Mouse (Mus musculus): ENCODE results near the gene Adamts12. TPM values are rescaled to one million over a fixed set of nuclear protein-coding genes. Genes with fewer than 3 reads are reported as not detected.

Gene Adamts12
- polyA plus RNA-seq, 1 experiment from 2014 or later: 0.89 TPM

DNA sequence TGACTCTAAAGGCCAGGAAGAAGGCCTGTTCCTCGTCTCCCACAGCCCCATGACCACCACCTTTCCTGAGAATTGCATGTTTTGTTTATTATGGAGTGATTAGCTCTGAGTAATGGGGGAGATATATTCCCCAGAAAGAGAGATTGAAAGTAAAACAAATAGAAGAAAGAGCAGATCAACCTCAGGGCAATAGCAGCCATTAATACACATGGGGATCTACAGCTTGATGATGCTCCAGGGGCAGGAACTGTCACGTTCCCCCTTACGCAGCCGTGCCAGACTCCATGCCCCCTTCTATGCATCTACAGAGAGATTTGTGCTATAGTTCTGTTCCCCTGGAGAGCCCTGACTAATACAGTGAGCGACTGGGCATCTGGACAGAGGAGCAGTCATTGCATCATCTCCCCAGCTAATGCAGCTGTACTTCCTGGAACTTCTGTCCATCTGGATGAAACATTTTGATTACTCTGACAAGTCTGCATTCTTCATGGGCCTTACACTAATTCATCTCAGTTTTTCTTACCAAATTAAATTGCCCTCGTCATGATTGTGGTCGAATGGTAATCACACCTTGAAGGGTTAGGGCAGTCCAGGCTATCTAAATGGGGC, 306.0 kb downstream of the Adamts12 start:
- no peak for DNase-seq (ENCODE audit: extremely low spot score, low spot score)
- WGBS: 93% methylated on average over 7 of the region's 7 CpGs
- no peak overlapping the region for H3K4me3 ChIP-seq
- H3K27me3 ChIP-seq (ENCODE audit: poor library complexity, severe bottlenecking): no peaks in the 10 kb centered on the region
- H3K4me1 ChIP-seq: 0 out of 2 replicates have a peak, but pooled peaks cover 6% of the 10 kb centered on the region
- H3K27ac ChIP-seq: no peak overlapping the region
- H3K9me3 ChIP-seq: no peaks in the 10 kb centered on the region
- no peaks in the 10 kb centered on the region for H3K36me3 ChIP-seq (replicated peaks)

DNA sequence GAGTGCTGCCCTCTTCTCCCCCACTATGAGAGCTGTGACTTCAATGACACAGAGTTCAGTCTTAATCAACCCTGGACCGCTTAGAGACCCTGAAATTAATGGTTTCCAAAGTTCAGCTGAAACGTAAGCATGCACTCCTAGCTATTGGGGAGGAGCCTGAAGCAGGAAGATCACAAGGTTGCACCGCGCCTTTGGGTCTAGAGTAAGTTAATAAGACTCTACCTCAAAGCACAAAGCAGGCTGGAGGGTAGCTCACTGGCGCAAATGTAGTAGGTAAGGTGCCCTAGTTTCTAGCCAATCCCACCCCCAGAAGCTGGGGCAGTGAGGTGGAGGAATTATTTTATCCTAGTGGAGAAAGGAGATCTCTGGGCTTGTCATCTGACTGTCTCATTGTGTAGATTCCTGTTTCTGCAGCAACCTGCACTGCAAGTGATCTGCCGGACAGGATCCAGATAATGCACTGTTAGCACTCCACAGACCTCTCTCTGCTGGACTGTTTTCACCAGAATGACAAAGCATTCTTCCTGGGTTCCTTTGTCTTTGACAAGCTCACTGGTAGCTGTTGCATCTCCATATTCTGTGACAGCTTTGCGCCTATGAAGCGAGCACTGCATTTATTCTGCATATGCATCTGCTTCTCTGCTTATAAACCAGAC, 315.0 kb downstream of the Adamts12 start:
- H3K4me3 ChIP-seq: no peak overlapping the region
- H3K4me1 ChIP-seq: 0 out of 2 replicates have a peak, but pooled peaks cover 6% of the 10 kb centered on the region
- WGBS: 87% methylated on average over 8 of the region's 8 CpGs
- H3K36me3 ChIP-seq (replicated peaks): peaks cover 23% of the 10 kb centered on the region
- H3K9me3 ChIP-seq: no peaks in the 10 kb centered on the region
- H3K27me3 ChIP-seq (ENCODE audit: poor library complexity, severe bottlenecking): no peaks in the 10 kb centered on the region
- DNase-seq (ENCODE audit: extremely low spot score, low spot score): no peak
- no peak overlapping the region for H3K27ac ChIP-seq

DNA sequence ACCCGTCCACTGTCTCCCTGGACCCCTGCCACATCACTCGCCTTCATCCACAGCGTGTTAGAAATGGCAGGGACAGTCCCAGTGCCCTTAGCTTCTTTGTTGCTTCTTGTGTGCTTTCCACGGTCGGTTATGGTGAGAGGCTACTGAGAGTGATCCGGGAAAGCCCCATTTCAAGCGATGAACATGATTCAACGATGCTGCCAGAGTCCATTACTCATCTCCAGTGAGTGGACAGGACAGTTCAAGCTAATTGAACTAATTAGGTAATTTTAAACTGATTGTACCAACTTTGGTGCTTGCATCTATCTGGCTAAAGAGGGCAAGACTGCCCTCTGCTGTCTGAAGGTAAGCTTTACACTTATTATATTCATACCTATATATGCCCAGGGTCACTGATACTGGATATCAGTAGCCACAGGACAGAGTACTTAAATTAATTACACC, 315.5 kb downstream of the Adamts12 start:
- DNase-seq (ENCODE audit: extremely low spot score, low spot score): no peak
- Histone ChIP-seq H3K4me1 (0 out of 2 replicates have a peak, but pooled peaks cover 4% of the 10 kb centered on the region), H3K36me3 (replicated peaks) (peaks cover 28% of the 10 kb centered on the region), H3K4me3 (no peak overlapping the region), H3K9me3 (no peaks in the 10 kb centered on the region), H3K27ac (no peak overlapping the region), H3K27me3 (ENCODE audit: poor library complexity, severe bottlenecking) (no peaks in the 10 kb centered on the region)
- 51% methylated on average over 8 of the region's 8 CpGs for WGBS

DNA sequence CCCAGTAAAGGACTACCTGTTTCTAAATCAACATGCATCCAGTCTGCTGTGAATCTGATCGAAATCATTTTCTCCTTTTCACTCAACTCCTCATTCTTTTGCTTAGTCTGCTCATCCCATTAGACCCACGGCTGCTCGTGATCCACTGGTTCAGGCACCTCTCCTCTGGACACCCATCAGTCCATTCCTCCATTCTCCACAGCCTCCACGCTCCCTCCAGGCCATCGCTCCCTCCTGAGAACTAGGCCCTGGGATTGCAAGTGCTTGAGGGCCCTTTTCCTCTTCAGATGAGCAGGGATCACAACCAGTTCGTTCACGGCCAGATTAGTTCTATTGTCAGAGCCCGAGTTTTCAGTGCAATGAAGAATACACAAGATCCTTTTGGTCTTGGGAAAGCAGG, 316.0 kb downstream of the Adamts12 start:
- no peak for DNase-seq (ENCODE audit: extremely low spot score, low spot score)
- H3K27ac ChIP-seq: no peak overlapping the region
- H3K4me3 ChIP-seq: no peak overlapping the region
- no peaks in the 10 kb centered on the region for H3K4me1 ChIP-seq
- WGBS: 79% methylated on average over 8 of the region's 8 CpGs
- no peaks in the 10 kb centered on the region for H3K27me3 ChIP-seq (ENCODE audit: poor library complexity, severe bottlenecking)
- peaks cover 33% of the 10 kb centered on the region for H3K36me3 ChIP-seq (replicated peaks)
- H3K9me3 ChIP-seq: no peaks in the 10 kb centered on the region

DNA sequence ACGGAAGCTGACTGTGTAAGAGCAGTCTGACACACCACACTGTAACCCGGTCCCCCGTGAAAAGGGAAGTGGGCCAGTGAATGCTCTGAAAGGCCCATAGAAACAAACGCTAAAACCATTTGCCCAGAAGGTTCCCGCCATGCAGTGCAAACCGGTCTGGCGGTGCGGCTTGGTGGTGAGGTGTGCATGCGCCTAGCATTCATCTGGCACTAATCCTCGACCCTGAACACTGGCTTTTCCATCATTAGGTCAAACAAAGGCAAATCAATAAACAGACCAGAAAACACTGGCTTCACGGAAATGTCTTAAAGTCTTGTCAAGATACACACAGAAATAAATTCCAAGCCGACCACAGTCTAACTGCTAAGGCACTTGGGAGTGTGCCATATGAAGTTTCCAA, 318.0 kb downstream of the Adamts12 start:
- WGBS: 90% methylated on average over 12 of the region's 12 CpGs

DNA sequence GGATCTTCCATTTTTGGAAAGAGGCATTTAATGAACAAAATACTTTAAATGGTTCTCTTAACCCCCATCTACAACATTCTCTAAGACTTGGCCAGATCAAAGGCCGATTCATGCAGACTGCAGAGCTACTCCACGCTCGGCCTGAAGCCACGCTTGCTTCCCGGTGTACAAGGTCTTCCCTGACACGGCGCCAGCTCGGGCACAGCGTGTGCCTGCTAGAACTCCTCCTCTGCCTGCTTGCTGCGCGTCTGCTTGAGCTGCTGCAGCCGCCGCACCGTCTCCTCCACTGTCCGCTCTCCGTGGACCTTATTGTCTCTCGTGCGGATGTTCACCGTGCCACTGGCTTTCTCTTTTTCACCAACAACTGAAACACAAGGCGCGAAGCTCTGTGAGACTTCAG, 319.2 kb downstream of the Adamts12 start:
- Histone ChIP-seq H3K4me3 (no peak overlapping the region), H3K9me3 (no peaks in the 10 kb centered on the region), H3K27me3 (ENCODE audit: poor library complexity, severe bottlenecking) (no peaks in the 10 kb centered on the region), H3K4me1 (no peaks in the 10 kb centered on the region), H3K36me3 (replicated peaks) (peaks cover 65% of the 10 kb centered on the region), H3K27ac (no peak overlapping the region)
- 97% methylated on average over 21 of the region's 21 CpGs for WGBS
- no peak for DNase-seq (ENCODE audit: extremely low spot score, low spot score)

More for the DNA sequence above, 318.0 kb downstream of the Adamts12 start:
- no peak overlapping the region for H3K27ac ChIP-seq
- H3K4me3 ChIP-seq: no peak overlapping the region
- H3K27me3 ChIP-seq (ENCODE audit: poor library complexity, severe bottlenecking): no peaks in the 10 kb centered on the region
- H3K36me3 ChIP-seq (replicated peaks): peaks cover 53% of the 10 kb centered on the region
- DNase-seq (ENCODE audit: extremely low spot score, low spot score): no peak
- no peaks in the 10 kb centered on the region for H3K9me3 ChIP-seq
- no peaks in the 10 kb centered on the region for H3K4me1 ChIP-seq

DNA sequence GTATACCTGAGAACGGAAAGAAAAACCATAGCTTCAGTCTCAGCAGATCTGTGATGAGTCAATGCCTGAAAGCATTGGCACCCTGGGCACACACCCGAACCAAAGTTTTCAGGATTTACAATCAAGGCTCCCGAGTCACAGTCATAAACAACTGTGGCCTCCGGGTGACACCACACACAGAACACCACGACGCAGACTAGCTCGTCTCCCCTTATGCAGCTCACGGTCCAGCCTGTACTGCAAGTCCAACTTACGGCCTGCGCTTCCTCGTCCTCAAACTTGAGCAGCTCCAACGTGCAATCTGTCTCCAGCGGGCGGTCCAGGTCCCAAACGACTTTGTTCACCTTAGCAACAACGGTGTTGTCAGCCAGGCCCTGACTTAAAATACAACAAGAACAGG, 328.3 kb downstream of the Adamts12 start:
- H3K4me1 ChIP-seq: peaks cover 4% of the 10 kb centered on the region
- no peaks in the 10 kb centered on the region for H3K27me3 ChIP-seq (ENCODE audit: poor library complexity, severe bottlenecking)
- no peak for DNase-seq (ENCODE audit: extremely low spot score, low spot score)
- peaks cover 88% of the 10 kb centered on the region for H3K36me3 ChIP-seq (replicated peaks)
- 96% methylated on average over 16 of the region's 16 CpGs for WGBS
- H3K27ac ChIP-seq: no peak overlapping the region
- no peaks in the 10 kb centered on the region for H3K9me3 ChIP-seq
- no peak overlapping the region for H3K4me3 ChIP-seq

DNA sequence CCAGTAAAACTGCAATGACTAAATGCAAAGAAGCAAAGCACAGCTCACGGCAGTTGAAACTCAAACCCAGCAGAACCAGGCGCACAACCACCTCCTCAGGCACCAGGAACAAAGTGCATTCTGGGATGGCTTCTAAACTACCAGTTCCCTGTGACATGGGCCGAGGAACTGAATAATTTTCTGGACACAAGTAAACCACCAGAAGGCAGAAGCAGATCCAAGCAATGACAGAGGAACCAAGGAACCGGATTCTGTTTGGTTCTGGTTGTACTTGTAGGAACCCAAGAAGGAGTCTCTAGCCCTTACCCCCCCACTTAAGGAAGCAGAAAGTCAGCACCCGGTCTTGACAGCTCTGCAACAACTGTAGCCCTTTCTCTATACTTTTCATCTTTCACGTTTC, 331.8 kb downstream of the Adamts12 start:
- Histone ChIP-seq H3K36me3 (replicated peaks) (peaks cover 53% of the 10 kb centered on the region), H3K27ac (no peak overlapping the region), H3K9me3 (no peaks in the 10 kb centered on the region), H3K4me3 (no peak overlapping the region), H3K4me1 (peaks cover 16% of the 10 kb centered on the region), H3K27me3 (ENCODE audit: poor library complexity, severe bottlenecking) (no peaks in the 10 kb centered on the region)
- DNase-seq (ENCODE audit: extremely low spot score, low spot score): no peak
- 94% methylated on average over 6 of the region's 6 CpGs for WGBS

Other genes starting within 250 kb of the Adamts12 start
- gene C1qtnf3, start 112.5 kb upstream of the Adamts12 start, polyA plus RNA-seq (2016; fragmentation: Nextera tagmentation; extraction: Ambion mirVana): 0.17 TPM in 1 of 2 replicates, not detected in the other
- gene Amacr, start 83.0 kb upstream of the Adamts12 start, polyA plus RNA-seq (2016; fragmentation: Nextera tagmentation; extraction: Ambion mirVana): 10.4 and 10.6 TPM in 2 replicates
- 0.17 and 0.23 TPM in 2 replicates for gene Slc45a2, start 64.1 kb upstream of the Adamts12 start, polyA plus RNA-seq (2016; fragmentation: Nextera tagmentation; extraction: Ambion mirVana)
- 0.26 TPM in 1 of 2 replicates, not detected in the other for gene Rxfp3, start 26.8 kb upstream of the Adamts12 start, polyA plus RNA-seq (2016; fragmentation: Nextera tagmentation; extraction: Ambion mirVana)

All from forebrain, embryonic 10.5 days (tissue).